Mouse (Mus musculus): ENCODE results near the gene Trpm3.
A peak's percentile ranks its signal among the peaks of the same experiment; 100 is the strongest.

The Trpm3 gene

DNA sequence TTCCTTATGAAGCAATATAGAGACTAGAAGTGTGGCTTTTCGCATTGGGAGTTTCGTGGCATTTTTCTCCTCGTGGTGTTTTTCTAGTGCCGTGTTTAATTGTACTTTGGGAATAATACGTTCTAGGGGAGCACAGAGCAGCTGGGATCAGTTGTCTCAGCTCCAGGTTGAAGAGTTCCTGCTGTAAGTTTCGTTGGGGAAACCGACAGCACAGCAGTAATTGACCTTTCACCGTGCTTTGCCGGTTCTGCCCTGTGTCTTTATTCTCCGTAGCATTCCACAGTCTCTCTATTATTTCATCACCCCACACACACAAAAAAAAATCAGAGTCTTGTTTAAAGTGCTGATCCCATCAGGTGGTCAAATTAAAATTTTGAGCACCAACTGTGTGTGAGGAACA is 496.8 kb downstream of the Trpm3 start:
- DNase-seq (ENCODE audit: low spot score in 2 of 2), result no peak

DNA sequence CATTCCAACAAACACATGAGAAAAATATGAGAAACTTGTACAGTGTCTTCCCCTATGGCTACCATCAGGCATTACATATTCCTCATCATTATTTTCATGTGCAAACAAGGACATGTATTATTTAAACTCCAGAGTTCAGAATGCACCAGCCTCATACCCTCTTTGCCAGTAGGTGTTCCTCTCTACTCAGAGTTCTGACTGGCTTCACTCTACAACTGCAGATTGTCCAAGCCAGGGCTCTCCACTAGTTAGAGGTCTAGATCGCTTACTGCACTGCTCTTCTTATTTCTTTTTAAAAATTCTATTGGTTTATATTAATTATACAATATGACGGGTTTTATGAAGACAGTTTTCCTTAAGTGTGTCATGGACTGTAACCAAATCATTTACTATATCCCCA is 498.9 kb downstream of the Trpm3 start:
- no peak for DNase-seq (ENCODE audit: low spot score in 2 of 2)

DNA sequence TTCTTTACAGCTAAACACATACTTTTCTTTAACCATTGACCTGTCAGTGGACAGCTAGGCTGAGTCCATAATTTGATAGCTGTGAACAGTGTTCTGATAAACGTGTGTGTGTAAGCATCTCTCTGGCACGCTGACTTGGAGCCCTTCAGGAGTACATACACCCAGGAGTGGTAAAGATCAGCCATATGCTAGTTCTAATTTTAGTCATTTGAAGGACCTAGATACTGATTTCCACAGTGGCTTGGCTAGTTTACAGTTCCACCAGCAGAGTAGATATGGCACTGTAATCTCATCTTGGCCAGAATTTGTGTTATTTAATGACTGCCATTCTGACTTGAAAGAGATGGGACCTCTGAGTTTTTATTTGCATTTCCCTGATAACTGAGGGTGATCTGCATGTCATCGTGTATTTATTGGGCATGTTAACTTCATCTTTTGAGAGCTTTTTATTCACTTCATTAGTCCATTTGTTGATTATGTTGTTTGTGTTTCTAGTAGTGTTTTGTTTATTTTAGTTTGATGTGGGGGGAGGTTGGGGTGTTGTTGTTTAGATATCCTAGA is 499.6 kb downstream of the Trpm3 start:
- no peak for DNase-seq (ENCODE audit: low spot score in 2 of 2)

DNA sequence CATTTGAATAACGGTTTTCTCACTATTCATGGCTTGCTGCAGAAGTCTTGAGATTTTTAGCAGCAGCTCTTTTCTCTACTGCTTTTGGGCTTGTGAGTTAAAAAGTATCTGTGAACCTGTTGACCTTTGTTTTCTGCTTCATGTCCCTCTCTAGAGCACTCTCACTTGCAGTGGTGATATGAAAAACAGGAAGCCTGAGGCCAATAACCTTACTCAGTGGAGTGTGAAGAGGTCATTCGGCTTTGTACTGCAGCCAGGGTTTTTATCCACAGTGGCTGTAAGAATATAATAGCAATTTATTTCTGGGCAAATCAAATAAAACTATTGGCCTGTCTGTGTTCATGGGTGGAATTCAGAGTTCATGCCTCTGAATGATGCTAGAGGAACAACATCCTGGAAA is 503.3 kb downstream of the Trpm3 start:
- no peak for DNase-seq (ENCODE audit: low spot score in 2 of 2)

DNA sequence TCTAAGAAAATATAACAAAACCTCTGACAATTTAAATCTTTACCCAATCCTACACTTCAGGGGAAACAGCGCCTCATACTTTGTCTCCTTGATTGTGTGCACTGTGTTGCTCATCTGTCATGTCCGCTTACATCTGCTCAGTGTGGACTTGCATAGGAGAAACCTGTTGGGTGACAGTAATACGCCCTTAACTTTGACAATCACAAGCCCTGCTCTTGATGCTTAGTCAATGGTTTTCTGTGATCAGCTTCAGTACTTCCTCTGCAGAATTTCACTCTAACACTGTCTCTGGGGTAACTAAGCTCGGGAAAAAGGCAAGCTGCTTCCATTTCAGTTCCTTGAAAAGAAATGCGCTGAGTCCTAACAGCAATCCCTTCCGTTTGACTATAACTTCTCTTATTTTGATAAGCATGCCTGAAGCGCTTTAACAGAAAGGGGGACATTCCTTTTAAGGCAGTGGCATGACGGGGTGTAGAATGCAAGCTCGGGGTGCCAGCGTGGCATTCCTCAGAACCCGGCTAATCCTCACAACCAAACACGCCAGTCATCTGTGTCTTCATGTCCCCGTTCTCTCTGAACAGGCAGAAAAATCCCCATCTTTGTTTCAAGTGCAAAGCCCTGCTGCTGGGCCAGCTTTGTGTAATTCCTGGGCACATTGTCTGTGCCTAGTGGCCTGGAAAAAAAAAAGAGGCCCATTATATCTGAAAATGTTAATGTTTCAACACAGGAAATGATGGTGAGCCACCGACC is 517.8 kb downstream of the Trpm3 start:
- peak; percentile 8 to 29 for DNase-seq (ENCODE audit: low spot score in 2 of 2)

DNA sequence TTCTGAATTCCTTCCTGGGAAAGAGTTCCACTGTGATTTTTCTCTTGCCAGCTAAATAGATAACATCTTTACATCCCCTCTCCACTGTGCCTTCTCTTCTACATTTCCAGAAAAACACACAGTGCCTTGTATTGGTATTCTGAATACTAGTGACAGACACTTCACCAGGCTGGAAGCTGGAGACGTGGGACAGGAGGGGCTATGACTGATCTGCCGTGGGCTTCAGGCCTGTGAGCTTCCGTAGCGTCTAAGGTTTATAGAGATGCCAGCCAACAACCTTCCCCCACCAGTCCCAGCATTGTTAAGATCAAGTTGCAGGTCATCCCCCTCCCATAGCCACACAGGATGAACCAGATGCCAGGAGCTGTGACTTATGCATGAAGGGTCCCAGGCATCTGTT is 518.4 kb downstream of the Trpm3 start:
- DNase-seq (ENCODE audit: low spot score in 2 of 2), result no peak

DNA sequence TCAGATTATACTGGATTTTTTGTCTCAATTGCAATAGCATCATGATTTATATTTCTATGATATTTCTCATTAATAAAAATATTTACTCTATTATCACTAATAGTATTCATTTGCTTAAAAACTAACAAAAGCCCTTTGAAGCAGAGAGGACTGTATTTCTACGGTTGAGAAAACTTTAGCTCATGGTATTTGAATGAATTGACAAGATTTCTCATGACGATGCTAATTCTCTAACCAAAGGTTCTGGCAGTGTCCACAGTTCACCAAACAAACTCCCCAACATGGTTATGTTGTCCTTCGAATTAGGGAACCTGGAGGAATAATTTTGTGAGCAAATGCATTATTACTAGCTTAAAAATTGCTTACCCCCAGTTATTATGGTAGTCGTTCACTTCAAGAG is 526.6 kb downstream of the Trpm3 start:
- DNase-seq (ENCODE audit: low spot score in 2 of 2), result no peak

DNA sequence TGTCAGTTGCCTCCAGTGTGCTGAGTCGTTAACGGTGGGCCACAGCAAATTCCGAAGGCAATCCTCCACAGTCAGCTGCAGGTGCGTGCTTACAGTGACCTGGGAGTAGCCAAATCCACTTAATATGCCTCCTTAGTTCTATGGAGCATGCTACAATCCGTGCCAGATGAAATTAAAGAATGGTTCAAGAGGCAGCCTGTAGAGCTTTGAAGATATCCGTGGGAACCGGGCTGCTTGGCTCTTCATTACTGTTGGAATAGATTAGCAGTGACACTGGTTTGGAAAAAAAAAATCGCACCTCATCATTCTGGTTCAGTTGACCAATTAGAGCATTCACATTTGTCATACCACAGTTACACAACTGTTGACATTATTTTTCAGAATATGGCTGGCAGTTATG is 531.4 kb downstream of the Trpm3 start:
- DNase-seq (ENCODE audit: low spot score in 2 of 2), result no peak

DNA sequence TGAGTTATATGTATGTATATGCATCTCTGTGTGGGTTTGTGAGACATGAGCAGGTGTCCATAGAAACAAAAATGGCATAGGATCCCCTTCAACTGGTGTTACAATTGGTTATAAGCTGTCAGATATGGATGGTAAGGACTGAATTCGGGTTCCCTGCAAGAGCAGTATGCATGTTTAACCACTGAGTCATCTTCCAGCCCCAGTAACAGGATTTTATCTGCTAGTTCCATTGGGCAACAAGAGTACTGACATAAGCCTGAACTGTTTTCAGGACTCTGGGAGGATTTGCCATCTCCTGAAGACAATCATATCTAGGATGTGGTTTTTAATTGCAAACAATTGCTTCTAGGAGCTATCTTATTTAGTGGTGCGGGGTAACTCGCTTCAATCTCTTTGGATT is 534.0 kb downstream of the Trpm3 start:
- no peak for DNase-seq (ENCODE audit: low spot score in 2 of 2)

DNA sequence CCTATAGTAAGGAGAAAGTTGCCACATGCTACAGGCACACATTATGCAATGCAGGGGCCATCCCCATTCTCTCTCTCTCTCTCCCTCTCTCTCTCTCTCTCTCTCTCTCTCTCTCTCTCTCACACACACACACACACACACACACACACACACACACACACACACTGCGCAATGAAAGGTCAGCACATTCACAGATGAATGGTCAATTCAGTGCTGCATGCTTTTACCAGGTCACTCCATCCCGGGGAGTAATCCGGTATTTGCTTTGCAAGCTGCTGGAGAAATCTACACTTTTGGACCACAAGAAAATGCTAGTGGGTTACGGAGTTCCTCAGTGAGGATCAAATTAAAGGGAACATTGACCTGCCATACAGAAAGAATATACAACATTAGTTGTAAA is 537.4 kb downstream of the Trpm3 start:
- DNase-seq (ENCODE audit: low spot score in 2 of 2), result no peak

DNA sequence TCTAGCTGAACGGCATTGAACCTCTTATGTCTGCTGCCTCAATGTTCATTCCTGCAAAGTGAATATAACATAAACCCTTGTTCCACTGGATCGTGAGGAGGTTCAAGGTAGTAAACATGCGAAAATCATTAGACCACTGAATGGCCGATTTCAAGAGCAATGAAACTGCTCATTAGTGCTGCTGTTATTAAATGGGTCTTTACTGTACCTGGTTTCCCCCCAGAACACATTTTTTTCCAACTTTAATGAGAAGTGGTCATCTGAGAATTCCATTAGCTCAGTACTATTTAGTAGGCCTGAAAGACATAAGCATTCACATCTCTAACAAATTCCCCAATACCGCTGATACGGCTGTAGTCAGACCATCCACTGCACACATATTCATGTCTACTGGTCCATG is 543.4 kb downstream of the Trpm3 start:
- no peak for DNase-seq (ENCODE audit: low spot score in 2 of 2)

DNA sequence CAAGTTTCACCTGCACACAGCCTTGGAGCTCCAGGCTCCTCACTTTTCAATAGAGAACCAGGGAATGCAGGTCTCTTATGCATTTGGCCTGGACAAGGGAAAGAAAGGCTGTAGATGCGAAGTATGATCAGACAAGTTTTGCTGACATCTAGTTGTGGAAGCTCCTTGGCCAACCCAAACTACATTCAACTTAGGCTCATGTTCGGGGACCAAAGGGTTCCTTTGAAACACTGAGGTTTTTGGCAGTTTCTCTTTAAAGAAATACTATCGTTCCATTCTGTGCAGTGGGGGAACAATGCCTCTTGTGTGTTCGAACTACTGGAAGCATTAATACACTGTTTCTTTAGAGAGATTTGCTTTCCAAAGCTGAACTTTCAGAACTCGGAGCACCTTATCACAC is 553.1 kb downstream of the Trpm3 start:
- no peak for DNase-seq (ENCODE audit: low spot score in 2 of 2)

DNA sequence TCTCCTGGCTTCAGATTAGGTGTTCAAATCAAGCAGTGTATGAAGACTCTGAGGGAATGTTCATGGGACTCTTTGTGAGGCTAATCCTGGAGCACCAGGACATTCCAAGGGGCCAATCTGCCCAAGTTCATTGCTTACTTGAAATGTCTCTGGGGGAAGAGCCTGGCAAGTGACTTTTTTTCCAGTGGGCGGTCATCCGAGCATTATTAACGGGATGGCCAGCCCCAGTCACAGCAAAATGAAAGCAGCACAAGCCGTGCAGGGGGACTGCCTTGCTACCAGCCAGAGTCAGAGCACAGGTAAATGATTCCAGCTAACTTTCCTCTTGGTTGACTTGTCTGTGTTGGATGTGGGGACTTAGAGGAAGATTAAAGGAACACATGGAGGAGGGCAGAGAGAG is 553.7 kb downstream of the Trpm3 start:
- DNase-seq (ENCODE audit: low spot score in 2 of 2), result no peak

DNA sequence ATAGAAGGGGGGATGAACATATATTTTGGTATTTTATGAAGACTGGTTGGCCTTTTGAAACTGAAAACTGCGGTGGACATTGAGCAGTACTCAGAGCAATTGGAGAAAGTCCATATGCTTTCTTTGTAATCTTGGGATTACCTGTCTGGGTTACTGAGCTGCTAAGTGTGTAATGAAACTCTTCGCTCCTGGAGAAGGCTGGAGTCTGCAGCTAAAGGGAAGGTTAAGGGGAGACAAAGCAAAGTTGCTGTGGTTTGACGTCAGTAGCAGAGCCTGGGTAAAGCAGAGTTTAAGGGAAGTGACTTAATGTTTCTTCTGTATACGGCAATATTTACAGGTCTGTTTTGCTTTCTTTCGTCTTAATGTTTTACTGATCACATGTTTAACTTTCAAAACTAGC is 554.1 kb downstream of the Trpm3 start:
- DNase-seq (ENCODE audit: low spot score in 2 of 2), result no peak

DNA sequence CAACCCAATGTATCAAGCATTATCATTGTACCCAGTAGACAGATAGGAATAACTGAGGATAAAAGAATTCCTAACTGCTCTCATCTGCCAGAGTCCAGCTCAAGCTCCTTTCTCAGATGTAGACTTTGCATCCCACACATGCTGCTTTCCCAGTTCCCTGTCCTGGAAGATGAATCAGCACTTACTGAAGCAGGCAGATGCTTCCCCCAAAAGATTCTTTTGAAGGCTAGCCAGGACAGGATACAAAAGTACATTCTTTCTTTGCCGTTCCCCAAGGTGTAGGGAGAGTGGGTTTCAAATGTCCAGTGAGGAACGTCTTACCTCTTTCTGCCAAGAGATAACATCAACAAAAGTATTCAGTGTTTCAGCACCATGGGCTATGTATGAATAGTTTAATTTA is 556.6 kb downstream of the Trpm3 start:
- DNase-seq (ENCODE audit: low spot score in 2 of 2), result peak; percentile 28 to 32

DNA sequence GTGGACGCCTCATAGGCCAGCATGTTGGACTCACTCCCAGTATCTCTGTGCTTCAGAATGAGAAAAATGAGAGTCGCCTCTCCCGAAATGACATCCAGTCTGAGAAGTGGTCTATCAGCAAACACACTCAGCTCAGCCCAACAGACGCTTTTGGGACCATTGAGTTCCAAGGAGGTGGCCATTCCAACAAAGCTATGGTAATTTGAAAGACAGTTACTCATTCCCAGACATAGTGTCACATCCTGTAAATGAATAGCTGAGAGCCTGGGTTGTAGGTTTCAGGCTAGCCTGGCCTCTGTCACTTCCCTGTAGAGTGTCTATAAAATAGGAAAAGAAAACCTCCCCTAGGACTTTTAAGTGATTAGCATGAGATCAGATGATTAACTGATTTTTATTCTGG is 559.9 kb downstream of the Trpm3 start:
- DNase-seq (ENCODE audit: low spot score in 2 of 2), result no peak

DNA sequence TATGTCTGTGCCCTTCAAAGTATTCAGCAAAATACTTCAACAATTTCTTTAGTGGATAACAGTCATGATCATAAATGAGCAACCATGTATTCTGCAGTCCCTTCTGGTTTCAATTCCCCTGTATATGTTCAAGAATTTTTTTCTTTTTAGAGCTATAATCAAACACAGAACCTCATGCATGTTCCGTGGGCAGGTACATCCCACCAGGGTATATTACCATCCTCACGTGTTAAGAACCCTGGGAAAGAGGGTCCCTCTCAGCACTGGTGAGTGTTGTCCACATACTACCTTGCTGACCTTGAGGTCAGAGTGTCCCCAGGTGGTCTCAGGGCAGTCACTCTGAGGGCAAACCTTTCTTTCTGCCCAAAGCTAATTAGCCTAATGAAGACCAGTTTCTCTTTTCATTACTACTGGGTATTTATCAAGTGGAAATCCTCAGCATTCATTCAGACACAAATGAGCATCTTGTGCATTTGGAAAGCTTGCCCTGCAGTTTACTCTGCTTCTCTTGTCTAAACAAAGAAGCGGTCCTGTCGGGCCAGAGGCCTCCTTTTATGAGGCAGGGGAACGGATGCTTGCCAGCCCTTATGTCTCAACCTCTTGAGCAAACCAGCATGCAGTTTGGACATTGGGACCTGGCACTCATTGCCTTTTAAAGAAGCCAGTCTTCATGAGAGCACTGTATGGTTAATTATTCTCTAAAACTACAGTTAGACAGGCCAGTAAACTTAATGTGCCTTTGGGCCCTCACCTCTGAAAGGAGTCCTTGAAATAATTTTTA is 562.2 kb downstream of the Trpm3 start:
- DNase-seq (ENCODE audit: low spot score in 2 of 2), result no peak

DNA sequence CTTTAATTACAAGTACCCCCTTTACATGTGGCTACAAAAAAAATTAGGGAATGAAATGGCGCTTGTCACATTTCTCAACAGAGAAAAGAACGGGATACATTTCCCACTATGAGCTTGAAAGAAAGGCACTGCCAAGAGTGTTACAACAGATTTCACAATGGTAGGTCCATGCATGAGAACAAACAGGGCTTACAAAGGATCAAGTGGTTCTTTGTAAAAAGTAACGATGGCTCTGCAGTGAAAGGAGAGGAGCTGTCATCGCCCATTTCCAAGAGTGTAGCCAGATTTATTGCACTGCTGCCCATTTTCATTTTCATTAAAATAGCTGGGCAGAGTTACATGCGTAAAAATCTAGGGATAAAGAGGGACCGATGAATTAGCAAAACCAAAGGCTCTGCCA is 565.0 kb downstream of the Trpm3 start:
- no peak for DNase-seq (ENCODE audit: low spot score in 2 of 2)

DNA sequence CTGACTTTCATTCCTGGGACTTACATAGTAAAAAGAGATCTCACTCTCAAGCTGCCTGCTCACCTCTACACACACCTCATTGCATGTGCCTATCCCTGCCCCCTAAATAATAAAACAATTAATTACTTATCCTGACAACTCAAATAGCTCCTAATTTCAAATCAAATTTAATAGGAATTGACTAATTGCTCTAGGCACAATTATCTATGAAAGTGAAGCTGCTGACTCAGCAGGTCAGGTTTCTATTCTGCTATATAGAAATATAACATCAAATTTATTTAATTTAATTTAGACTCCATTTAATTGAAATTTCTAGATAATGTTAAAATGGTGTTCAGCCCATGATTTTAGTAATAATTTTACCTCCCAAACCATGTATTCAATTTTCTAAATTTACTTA is 566.6 kb downstream of the Trpm3 start:
- DNase-seq (ENCODE audit: low spot score in 2 of 2), result no peak

DNA sequence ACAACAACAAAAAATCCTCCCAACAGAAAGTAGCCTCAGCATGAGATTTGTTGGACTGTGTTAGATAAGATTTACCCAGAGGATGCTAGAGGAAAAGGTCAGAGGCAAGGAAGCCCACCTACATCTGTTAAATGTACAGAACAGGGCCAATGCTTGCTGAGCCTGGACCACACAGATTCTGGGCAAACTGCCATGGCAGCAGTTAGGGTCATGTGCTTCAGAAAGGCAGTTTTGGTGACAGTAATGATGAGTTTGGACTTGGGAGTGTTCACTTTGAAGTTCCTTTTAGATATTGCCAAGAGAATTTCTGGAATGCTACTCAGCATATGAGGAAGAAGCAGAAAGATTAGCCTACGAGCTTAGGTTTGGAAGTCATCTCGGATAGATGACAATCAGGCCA is 580.2 kb downstream of the Trpm3 start:
- DNase-seq (ENCODE audit: low spot score in 2 of 2), result no peak

DNA sequence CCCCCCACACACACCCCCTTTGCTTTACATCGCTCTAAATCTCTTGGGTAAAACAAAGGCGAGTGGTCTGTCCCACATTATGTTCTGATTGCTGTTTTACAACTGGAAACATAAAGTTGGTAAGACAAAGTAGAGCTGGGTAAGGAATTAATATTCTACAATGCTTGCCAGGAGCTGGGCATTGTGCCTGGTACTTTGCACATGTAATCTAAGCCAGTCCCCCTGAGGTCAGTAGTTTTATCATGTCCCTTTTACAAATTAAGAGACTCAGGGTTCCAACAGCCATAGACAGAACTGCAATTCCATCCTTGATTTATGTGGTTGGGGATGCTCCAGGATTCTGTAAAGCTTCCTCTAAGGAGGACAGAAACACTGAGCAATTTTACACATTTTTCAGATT is 591.0 kb downstream of the Trpm3 start:
- no peak for DNase-seq (ENCODE audit: low spot score in 2 of 2)

DNA sequence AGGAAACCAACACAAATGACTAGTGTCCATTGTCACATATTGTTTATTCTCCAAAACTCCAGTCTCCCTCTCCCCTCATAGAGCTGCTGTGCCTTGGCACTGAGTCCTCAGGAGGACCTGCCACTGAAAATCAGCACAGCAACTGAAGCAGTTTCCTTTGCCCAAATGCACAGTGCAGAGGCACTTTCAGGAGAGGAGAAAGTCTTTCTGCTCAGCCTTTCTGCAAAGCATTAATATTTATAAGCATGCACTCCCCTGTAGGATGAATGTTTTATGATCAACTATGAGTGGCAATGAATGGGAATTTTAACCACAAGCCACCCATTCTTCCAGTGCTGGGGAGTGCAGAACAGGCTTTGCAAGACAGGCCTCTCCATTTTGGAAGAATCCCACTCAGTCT is 592.1 kb downstream of the Trpm3 start:
- DNase-seq (ENCODE audit: low spot score in 2 of 2), result no peak

DNA sequence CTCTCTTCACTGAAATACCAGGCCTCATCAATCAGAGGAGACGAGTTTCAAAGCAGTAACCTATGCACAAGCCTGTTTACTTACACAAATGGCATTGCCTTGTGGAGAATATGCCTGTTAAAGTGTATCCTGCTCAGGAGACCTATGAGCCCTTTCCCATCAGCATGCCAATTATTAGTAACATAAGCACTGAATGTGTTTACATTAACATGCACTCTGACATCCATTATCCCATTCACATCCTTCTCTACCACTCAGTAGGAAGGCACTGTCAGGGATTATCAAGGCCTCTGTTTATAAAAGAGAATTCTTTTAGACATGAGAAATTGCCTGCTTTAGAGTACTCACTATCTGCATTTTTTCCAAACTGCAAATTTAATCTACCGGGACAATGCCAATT is 598.0 kb downstream of the Trpm3 start:
- no peak for DNase-seq (ENCODE audit: low spot score in 2 of 2)
